Mouse (Mus musculus): ENCODE results near the gene Arhgef25.
"Not testable (repeated sequence)": the region's sequence is repeated elsewhere in the genome, so short reads cannot be mapped to it uniquely, and the experiment has no call there.

Arhgef25 gene

DNA sequence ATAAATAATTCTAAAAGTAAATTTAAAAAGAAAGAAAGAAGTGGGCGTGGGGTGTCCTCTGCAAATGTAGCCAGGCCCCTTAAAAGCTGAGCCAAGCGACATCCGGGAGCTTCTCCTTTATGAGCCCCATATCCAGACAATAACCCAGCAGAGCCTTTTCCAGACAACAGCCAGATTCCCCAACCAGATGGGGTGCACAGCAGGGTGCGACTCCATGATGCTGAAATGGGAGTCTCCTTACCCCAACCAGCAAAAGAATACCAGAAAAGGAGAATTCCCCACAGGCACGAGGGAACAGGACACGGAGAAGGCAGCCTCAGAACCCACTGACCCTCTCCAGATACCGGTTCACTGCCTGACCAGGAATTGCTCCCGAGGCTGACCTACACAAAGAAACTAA lies 46.7 kb downstream of the Arhgef25 start:
- DNase-seq (ENCODE audit: low read depth in 1 of 2, low spot score in 2 of 2) = no peak

DNA sequence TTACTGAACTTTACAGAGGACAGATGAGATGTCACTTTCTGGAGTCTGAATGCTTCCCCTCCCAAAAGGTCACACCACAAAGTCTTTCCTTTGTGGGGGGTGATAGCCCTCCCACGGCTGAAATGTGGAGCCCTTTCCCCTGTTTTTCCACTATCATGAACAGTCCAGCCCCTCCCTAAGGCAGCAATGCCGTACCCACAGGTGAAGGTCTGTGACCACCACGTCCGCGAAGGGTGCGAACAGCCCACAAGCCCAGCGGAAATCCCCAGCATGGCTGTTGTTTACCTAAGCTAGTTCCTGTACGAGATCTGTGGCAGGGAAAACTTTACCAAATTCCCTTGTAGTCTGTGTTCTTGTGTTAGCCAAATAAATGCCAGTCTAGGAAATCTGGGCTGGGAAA lies 48.4 kb downstream of the Arhgef25 start:
- DNase-seq (ENCODE audit: low read depth in 1 of 2, low spot score in 2 of 2) = peak in 1 of 2 experiments; percentile 47

DNA sequence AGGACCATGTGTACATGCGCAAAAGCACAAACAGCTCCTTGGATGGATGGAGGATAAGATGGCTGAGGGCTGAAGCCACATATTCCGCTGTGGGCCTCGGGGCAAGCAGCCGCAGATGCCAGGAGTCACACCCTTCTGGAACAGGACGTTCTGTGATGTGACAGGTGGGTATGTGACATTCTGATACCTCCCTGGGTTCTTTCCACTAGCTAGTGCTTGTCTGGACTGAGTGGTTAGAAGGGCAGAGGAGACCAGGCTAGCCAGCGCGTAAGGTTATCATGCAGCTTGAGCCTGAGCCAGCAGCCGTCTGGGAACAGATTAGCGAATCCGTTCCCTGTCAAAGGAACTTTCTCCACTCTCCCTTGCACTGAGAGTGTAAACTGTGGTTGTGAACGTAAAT lies 48.9 kb downstream of the Arhgef25 start:
- no peak for DNase-seq (ENCODE audit: low read depth in 1 of 2, low spot score in 2 of 2)

DNA sequence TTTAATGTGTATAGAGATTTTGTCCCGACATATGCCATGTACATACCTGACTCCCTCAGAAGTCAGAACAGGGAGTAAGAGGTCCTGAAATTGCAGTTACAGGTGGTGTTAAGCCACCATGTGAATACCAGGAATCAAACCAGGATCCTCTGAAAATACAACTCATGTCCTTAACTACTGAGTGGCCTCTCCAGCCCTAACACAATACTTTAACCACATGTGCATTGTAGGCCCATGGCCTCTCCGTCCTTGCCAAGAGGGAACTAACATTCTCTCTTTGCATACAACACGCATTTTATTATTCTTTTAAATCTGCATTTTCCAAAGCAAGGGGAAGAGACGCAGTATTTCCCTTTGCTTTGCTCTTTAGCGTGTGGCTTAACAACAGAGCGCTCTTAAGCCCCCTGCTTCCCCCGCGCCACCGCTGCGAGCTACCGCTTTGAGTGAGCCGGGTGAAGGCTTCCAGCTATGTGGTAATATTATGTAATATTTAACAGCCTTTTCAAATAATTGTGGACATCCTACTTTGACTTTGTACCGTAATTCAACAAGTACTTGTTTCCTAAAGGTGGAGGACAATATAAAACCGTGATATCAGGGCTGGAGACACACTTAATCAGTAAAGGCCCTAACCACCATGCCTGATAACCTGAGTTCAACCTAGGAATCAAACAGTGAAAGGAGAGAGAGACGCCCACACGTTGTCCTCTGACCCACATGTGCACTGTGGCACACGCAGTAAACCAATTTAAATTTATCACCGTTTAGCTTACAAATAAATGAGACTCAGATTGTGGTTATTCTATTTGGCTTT lies 51.3 kb downstream of the Arhgef25 start:
- DNase-seq (ENCODE audit: low read depth in 1 of 2, low spot score in 2 of 2) = no peak

DNA sequence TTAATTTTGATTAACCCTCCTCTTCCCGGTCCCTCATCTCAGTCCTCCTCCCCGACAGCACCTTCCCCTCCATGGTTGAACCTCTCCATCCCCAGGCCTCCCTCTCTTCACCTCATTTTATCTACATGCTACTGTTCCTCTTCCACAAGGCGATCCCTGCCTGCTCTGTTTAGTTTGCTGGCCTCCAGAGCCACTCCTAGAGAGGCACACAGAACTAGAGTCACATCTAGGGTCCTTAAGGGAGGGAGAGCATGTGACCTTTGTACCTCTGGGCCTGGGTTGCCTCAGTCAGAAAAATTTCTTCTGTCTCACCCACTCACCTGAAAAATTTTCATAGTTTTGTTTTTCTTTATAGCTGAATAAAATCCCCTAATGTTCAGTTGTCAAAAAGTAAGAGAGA lies 52.0 kb downstream of the Arhgef25 start:
- DNase-seq (ENCODE audit: low read depth in 1 of 2, low spot score in 2 of 2) = no peak

DNA sequence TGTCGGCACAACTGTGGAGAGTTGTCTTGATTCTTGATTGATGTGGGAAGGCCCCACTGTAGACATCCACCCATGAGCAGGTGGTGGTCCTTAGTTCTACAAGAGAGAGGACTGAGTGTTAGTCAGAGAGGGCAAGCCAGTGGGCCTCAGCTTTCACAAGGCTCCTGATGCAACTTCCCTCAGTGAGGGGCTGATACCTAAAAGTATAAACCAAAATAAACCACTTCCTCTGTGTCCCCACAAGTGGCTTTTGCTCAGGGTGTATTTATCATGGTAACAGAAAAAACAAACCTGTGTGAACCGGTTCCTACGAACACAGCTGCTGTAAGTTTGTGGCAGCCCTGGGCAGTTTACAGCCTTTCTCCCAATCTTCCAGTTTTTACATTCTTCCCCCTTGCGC lies 53.4 kb downstream of the Arhgef25 start:
- DNase-seq (ENCODE audit: low read depth in 1 of 2, low spot score in 2 of 2) = peak; percentile 49 to 68

DNA sequence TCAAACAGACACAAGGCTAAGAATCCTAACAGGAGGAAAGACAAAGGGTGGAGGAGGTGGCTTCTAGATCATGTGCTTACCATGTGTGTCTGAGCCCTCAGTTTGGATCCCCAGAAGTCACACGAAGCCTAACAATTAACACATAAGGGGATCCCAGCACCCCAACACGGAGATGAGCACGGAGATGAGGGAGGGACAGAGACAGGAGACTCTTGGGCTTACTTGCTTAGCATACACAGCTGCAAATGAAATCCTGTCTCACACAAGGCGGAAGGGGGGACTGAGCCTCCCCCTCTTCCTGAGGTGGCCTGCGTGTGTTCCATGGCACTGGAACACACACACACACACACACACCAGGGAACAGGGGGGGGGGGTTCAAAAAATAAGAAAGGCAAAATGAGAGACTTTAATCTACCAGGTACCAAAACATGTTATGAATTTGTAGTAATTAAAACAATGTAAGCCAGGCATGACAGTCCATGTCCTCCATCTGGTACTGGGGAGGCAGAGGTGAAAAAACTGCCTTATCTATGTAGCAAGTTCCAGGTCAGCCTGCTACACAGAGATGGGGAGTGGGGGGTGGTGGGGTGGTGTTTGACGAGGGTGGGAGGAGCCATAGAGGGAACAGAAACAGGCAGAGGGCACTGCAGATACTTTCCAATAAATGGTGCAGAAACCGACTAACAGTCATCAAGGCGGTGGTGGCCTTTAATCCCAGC lies 54.6 kb downstream of the Arhgef25 start:
- DNase-seq (ENCODE audit: low read depth in 1 of 2, low spot score in 2 of 2) = no peak

DNA sequence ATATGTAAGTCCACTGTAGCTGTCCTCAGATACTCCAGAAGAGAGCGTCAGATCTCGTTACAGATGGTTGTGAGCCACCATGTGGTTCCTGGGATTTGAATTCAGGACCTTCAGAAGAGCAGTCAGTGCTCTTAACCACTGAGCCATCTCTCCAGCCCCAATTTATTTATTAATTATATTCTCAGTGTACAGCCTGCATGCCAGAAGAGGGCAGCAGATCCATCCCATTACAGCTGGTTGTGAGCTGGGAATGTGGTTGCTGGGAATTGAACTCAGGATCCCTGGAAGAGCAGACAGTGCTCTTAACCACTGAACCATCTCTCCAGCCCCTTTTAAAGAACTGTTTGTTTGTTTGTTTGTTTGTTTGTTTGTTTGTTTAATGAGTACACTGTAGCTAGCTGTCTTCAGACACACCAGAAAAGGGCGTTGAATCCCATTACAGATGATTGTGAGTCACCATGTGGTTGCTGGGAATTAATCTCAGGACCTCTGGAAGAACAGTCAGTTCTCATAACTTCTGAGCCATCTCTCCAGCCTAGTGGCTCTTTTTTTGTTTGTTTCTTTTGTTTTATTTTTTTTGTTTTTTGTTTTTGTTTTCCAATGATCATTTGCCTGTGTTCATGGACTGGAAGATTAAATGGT lies 55.4 kb downstream of the Arhgef25 start:
- not testable (repeated sequence) for DNase-seq (ENCODE audit: low read depth in 1 of 2, low spot score in 2 of 2)
